Mouse (Mus musculus): ENCODE data around the gene Eva1b. TPM values are rescaled to one million over a fixed set of nuclear protein-coding genes. Genes with fewer than 3 reads are reported as not detected.

The Eva1b gene
- polyA plus RNA-seq, 1 experiment from 2014 or later: 151 TPM

GRCm38 (mm10) chr4:126145396-126145795 is 2.1 kb upstream of the Eva1b start:
- H3K9ac ChIP-seq (replicated peaks; ENCODE audit: low read depth): no peak overlapping the region
- 34% methylated on average over 4 of the region's 4 CpGs for WGBS
- ATAC-seq (no peak), DNase-seq (ENCODE audit: low spot score) (no peak)
- H3K4me2 ChIP-seq (replicated peaks; ENCODE audit: low read depth, low read length): no peak overlapping the region
- no peaks in the 10 kb centered on the region for H3K9me3 ChIP-seq (ENCODE audit: low read length)
- no peak overlapping the region for H3K4me3 ChIP-seq (ENCODE audit: low read depth, low read length)
- H3K27me3 ChIP-seq (replicated peaks; ENCODE audit: insufficient read depth, low read length): no peaks in the 10 kb centered on the region
- H3K36me3 ChIP-seq (ENCODE audit: insufficient read depth, low read length): no peaks in the 10 kb centered on the region
- H3K27ac ChIP-seq (ENCODE audit: low read length): no peak overlapping the region
- peaks cover 15% of the 10 kb centered on the region for H3K4me1 ChIP-seq (ENCODE audit: insufficient read depth, low read depth, low read length)
- TF ChIP-seq CTCF (IDR thresholded peaks at IDR 0.05): no peak
- TF ChIP-seq EP300 (IDR thresholded peaks at IDR 0.05): no peak

- H3K4me3 ChIP-seq (ENCODE audit: low read depth, low read length): no peak overlapping the region
- WGBS: 32% methylated on average over 9 of the region's 9 CpGs
- H3K36me3 ChIP-seq (ENCODE audit: insufficient read depth, low read length): 0 out of 2 replicates have a peak, but pooled peaks cover 3% of the 10 kb centered on the region
- peak overlapping the region; percentile 78 for H3K4me2 ChIP-seq (replicated peaks; ENCODE audit: low read depth, low read length)
- DNase-seq (ENCODE audit: low spot score) (no peak), ATAC-seq (no peak)
- H3K4me1 ChIP-seq (ENCODE audit: insufficient read depth, low read depth, low read length): peaks cover 22% of the 10 kb centered on the region; the same call in 1 of the 2 replicates
- H3K9me3 ChIP-seq (ENCODE audit: low read length): no peaks in the 10 kb centered on the region
- no peaks in the 10 kb centered on the region for H3K27me3 ChIP-seq (replicated peaks; ENCODE audit: insufficient read depth, low read length)
- peak overlapping the region; percentile 93 for H3K27ac ChIP-seq (ENCODE audit: low read length)
- TF ChIP-seq CTCF (IDR thresholded peaks at IDR 0.05): no peak
- no peak for TF ChIP-seq EP300 (IDR thresholded peaks at IDR 0.05)
- H3K9ac ChIP-seq (replicated peaks; ENCODE audit: low read depth): no peak overlapping the region
These were observed 491 bp upstream of the Eva1b start for GRCm38 (mm10) chr4:126146974-126147532.

DNA sequence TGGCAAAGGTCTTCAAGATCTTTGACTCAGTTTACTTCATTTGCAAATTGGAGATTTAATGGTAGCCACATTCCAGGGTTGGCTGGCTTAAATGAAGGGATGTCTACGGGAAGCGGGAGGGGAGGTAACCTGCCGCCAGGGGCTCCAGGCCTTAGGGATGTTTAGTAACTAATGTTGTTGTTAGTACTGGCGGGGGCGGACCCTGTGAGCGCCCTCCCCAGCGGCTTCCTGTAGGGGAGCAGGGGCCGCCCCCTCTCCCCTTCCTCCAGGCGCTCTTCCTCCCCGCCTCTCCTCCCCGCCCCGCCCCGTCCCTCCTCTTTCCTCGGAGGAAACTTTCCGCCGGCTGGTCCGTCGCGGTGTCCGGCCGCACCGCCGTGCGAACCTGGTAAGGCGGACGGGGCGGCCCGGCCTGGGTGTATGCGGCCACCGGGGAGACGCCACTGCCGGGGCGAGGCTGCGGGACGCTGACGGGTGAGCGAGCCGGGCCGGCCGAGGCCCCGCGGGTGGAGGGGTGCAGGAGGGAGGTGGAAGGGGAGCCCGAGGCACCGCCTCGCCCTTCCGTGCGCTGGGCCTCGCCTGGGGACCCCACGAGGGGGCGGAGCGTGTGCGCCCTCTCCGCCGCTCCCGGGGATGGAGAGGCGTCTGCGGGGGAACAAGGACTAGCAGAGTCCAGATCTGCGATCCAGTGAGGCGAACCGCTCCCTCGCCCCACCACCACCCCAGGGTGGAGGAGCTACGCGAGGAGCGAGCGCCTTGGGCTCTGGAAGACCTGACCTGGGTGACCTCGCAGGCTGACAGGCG is 817 bp downstream of the Eva1b start:
- TF ChIP-seq CTCF (IDR thresholded peaks at IDR 0.05) (peak; percentile 48), EP300 (IDR thresholded peaks at IDR 0.05) (peak; percentile 70)
- Histone ChIP-seq H3K4me1 (ENCODE audit: insufficient read depth, low read depth, low read length) (peaks cover 22% of the 10 kb centered on the region; the same call in 1 of the 2 replicates), H3K27me3 (replicated peaks; ENCODE audit: insufficient read depth, low read length) (no peaks in the 10 kb centered on the region), H3K4me2 (replicated peaks; ENCODE audit: low read depth, low read length) (peak overlapping the region; percentile 78), H3K9me3 (ENCODE audit: low read length) (no peaks in the 10 kb centered on the region), H3K27ac (ENCODE audit: low read length) (peak overlapping the region; percentile 93), H3K36me3 (ENCODE audit: insufficient read depth, low read length) (0 out of 2 replicates have a peak, but pooled peaks cover 6% of the 10 kb centered on the region), H3K9ac (replicated peaks; ENCODE audit: low read depth) (peak overlapping the region; percentile 67), H3K4me3 (ENCODE audit: low read depth, low read length) (peak overlapping the region; percentile 57)
- ATAC-seq (peak; percentile 81), DNase-seq (ENCODE audit: low spot score) (peak; percentile 96)
- WGBS: 2% methylated on average over 33 of the region's 67 CpGs

DNA sequence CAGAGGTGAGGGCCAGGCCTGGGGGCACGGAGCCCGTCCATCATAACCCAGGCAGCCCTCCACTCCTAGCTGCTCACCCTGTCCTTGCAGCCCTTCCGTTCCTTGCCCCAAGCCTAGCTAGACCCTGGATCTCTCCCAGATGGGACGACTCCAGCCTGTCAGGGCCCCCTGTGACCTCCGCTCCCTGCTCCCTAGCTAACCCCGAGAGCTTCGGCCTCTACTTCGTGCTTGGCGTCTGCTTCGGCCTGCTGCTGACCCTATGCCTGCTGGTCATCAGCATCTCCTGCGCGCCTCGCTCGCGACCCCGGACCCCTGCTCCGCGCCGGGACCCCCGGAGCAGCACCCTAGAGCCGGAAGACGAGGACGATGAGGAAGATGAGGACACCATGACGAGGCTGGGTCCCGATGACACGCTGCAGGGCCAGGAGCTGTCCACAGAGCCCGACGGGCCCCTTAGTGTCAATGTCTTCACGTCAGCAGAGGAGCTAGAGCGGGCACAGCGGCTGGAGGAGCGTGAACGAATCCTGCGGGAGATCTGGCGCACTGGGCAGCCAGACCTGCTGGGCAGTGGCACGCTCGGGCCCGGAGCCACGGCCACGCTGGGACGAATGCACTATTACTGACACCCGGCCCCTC is 1.6 kb downstream of the Eva1b start:
- peak; percentile 24 for DNase-seq (ENCODE audit: low spot score)
- H3K4me2 ChIP-seq (replicated peaks; ENCODE audit: low read depth, low read length): peak overlapping the region; percentile 78
- H3K4me1 ChIP-seq (ENCODE audit: insufficient read depth, low read depth, low read length): peaks cover 22% of the 10 kb centered on the region; the same call in 1 of the 2 replicates
- 0 out of 2 replicates have a peak, but pooled peaks cover 6% of the 10 kb centered on the region for H3K36me3 ChIP-seq (ENCODE audit: insufficient read depth, low read length)
- H3K27me3 ChIP-seq (replicated peaks; ENCODE audit: insufficient read depth, low read length): no peaks in the 10 kb centered on the region
- H3K4me3 ChIP-seq (ENCODE audit: low read depth, low read length): peak overlapping the region; percentile 57
- TF ChIP-seq CTCF (IDR thresholded peaks at IDR 0.05) (no peak), EP300 (IDR thresholded peaks at IDR 0.05) (no peak)
- peak; percentile 0; the same call in 1 of the 2 replicates for ATAC-seq
- H3K27ac ChIP-seq (ENCODE audit: low read length): peak overlapping the region; percentile 93
- H3K9ac ChIP-seq (replicated peaks; ENCODE audit: low read depth): peak overlapping the region; percentile 67
- H3K9me3 ChIP-seq (ENCODE audit: low read length): no peaks in the 10 kb centered on the region
- 17% methylated on average over 42 of the region's 42 CpGs for WGBS

GRCm38 (mm10) chr4:126149798-126150197 is 2.3 kb downstream of the Eva1b start:
- 0 out of 2 replicates have a peak, but pooled peaks cover 6% of the 10 kb centered on the region for H3K36me3 ChIP-seq (ENCODE audit: insufficient read depth, low read length)
- peak; percentile 9 for DNase-seq (ENCODE audit: low spot score)
- H3K4me3 ChIP-seq (ENCODE audit: low read depth, low read length): peak overlapping the region; percentile 57
- ATAC-seq: no peak
- H3K4me2 ChIP-seq (replicated peaks; ENCODE audit: low read depth, low read length): peak overlapping the region; percentile 78
- no peak for TF ChIP-seq CTCF (IDR thresholded peaks at IDR 0.05)
- TF ChIP-seq EP300 (IDR thresholded peaks at IDR 0.05): no peak
- no peaks in the 10 kb centered on the region for H3K27me3 ChIP-seq (replicated peaks; ENCODE audit: insufficient read depth, low read length)
- no peak overlapping the region for H3K9ac ChIP-seq (replicated peaks; ENCODE audit: low read depth)
- H3K27ac ChIP-seq (ENCODE audit: low read length): peak overlapping the region; percentile 93
- peaks cover 22% of the 10 kb centered on the region for H3K4me1 ChIP-seq (ENCODE audit: insufficient read depth, low read depth, low read length)
- WGBS: 20% methylated on average over 10 of the region's 10 CpGs
- H3K9me3 ChIP-seq (ENCODE audit: low read length): no peaks in the 10 kb centered on the region

Data from lung, postnatal 0 days (tissue).